Mouse (Mus musculus): ENCODE measurements at regions not wholly inside any gene's neighbourhood (a gene's known extent, or its start where the extent isn't known, plus 50 kb on each side); places are given as distances from the start of the nearest gene placed in this dataset.

GRCm38 (mm10) chr8:103180661-103181060 is 395.2 kb upstream of the Cdh11 start:
- TF ChIP-seq CTCF (IDR thresholded peaks at IDR 0.05; ENCODE audit: low read depth) (no peak), EP300 (IDR thresholded peaks at IDR 0.05; ENCODE audit: low read depth) (no peak)
